Mouse (Mus musculus) frontal cortex, postnatal 25 days (tissue): ENCODE data around the gene Olfr1504.
"Not testable (repeated sequence)": the region's sequence is repeated elsewhere in the genome, so short reads cannot be mapped to it uniquely, and the experiment has no call there.

Source experiments
- DNase-seq, 2 experiments: peaks; one replicate each; pipeline ENCODE4 v3.0.0; 2022; ENCODE audit warnings: low spot score in 2 of 2

Gene Olfr1504

DNA sequence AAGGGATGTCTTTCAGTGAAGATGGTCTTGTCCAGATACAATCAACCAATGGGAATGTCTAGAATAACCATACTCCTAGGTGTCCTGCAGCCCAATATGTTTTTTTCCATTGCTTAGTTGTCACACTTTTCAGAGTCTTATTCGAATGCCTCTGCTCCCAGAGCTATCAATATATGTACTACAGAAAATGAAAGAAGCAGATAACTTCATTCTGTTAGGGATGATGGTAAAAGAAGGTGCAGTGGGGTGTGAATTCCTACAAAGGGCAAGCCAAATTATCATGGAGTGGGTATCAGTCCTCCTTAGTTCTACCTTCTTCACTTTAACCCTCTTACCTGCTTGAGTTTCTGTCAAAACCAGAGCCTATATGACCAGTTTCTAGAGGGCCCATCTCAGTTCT, at the start of gene Olfr1504:
TSS of gene Olfr1504 (minus strand) at position 101 of the 400 bp plus-strand sequence.
- no peak for DNase-seq

DNA sequence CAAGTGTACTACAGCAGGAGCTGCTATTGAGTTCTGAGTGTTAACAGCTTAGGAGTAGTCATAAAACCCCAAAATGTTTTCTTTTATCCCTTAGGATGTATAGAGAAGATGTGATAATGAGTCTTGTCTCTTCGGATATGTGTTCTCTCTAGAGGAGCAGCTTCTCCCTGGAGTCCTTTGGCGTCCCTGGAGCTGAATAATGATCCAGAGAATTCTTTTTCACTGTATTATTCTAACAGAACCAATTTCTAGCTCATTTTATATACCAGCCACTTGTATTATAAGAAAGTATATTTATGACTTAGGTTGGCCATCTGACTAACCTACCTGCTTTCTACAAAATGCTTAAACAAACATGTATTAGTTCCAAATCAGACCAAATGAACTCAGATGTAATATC, 15.5 kb upstream of the Olfr1504 start, which contains the start of gene Olfr1505:
TSS of gene Olfr1505 (plus strand) at position 301 of the 400 bp plus-strand sequence.
- no peak for DNase-seq

DNA sequence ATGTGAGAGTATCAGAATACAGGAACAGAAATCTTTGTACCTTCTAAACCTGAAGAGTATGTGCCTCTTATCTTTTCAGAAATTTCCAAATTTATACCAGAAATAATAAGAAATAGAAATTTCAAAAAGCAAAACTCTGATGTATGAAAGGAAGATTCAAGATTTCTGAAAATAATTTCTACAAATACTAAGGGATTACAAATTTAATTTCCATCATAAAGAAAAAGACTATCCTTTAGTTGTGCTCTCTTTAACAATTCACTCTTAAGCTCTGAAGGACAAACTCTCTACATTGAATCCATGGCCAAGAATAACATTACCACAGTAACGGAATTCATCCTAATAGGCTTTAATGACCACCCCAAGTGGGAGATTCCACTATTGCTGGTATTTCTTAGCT, 36.2 kb downstream of the Olfr1504 start, which contains the start of gene Olfr1502:
TSS of gene Olfr1502 (plus strand) at position 301 of the 400 bp plus-strand sequence.
- DNase-seq: no peak

DNA sequence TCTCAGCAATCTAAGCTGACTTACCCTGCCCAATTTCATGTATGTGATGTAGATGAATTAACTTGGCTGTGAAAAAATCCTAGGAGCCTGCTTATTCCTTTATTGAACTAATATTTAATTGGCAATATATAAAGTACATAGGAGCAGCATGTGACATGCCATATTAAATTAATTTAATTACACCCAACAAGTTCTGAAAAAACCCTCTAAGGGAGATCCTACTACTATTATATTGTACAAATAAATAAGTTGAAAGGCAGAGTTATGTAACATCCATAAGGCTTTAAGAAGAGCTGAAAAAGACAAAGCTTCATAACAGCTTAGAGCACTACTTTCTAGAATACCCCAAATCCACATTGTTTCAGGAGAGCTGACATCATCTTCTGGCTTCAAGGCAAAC, 47.1 kb downstream of the Olfr1504 start, which contains the start of gene Olfr1501:
TSS of gene Olfr1501 (minus strand) at position 101 of the 400 bp plus-strand sequence.
- DNase-seq: not testable (repeated sequence)
